19 mouse cellular contexts compared by ENCODE assay signal in genomic region chr10:70305683-70306082, GRCm38 (mm10).
"Had no signal": no experiment of that assay in that cellular context is flagged by ENCODE, and none has a peak within 500 bp of the region (broad histone marks: within the 10 kb centered on the region; RNA-seq: fewer than 3 reads in every experiment).

No protein-coding gene starts in this region.

- DNase-seq: liver, postnatal 0 days; lung, adult 2 months; lung, postnatal 14 days; lung, postnatal 36 days; right cerebral cortex, postnatal 25 days; thymus, adult 2 months; thymus, postnatal 25 days; thymus, postnatal 4 days had no signal

- H3K4me3 ChIP-seq: liver, embryonic 15.5 days; lung, embryonic 15.5 days; megakaryocyte, embryonic 14.5 days; midbrain, embryonic 13.5 days; midbrain, embryonic 15.5 days; neural tube, embryonic 12.5 days; stomach, embryonic 15.5 days had no signal

- H3K4me2 ChIP-seq: liver, embryonic 15.5 days; lung, embryonic 15.5 days; midbrain, embryonic 11.5 days; midbrain, embryonic 13.5 days; midbrain, embryonic 15.5 days; neural tube, embryonic 12.5 days; stomach, embryonic 15.5 days had no signal

- H3K4me1 ChIP-seq: liver, embryonic 15.5 days; lung, embryonic 15.5 days; megakaryocyte, embryonic 14.5 days; midbrain, embryonic 13.5 days; neural tube, embryonic 12.5 days; stomach, embryonic 15.5 days had no signal

- H3K9ac ChIP-seq: liver, embryonic 15.5 days; liver, postnatal 0 days; lung, embryonic 15.5 days; midbrain, embryonic 13.5 days; midbrain, embryonic 15.5 days; neural tube, embryonic 12.5 days; stomach, embryonic 15.5 days had no signal

- ATAC-seq: liver, postnatal 0 days; lung, postnatal 0 days; midbrain, embryonic 13.5 days; midbrain, embryonic 15.5 days had no signal

- H3K27me3 ChIP-seq: liver, embryonic 15.5 days; lung, embryonic 15.5 days; midbrain, embryonic 13.5 days; midbrain, embryonic 15.5 days; neural tube, embryonic 12.5 days; stomach, embryonic 15.5 days had no signal

- H3K9me3 ChIP-seq: liver, embryonic 15.5 days; lung, embryonic 15.5 days; midbrain, embryonic 13.5 days; midbrain, embryonic 15.5 days; stomach, embryonic 15.5 days had no signal

- H3K36me3 ChIP-seq: liver, embryonic 15.5 days; lung, embryonic 15.5 days; midbrain, embryonic 13.5 days; midbrain, embryonic 15.5 days; neural tube, embryonic 12.5 days; stomach, embryonic 15.5 days had no signal

- H3K27ac ChIP-seq: liver, embryonic 15.5 days; lung, embryonic 15.5 days; macrophage; midbrain, embryonic 13.5 days; midbrain, embryonic 15.5 days; neural tube, embryonic 12.5 days; stomach, embryonic 15.5 days; stomach, postnatal 0 days had no signal
